Mouse (Mus musculus) heart, adult 2 months (tissue): ENCODE results near the gene Gm20388.

Experiments used
- CTCF ChIP-seq: fragments of 200-600 bp; IDR thresholded peaks from 2 replicates; pipeline ENCODE4 v1.8.1; 2022; ENCODE audit warnings: antibody characterized with exemption, mild to moderate bottlenecking, moderate library complexity
- POLR2A ChIP-seq: fragments of 200-500 bp; IDR thresholded peaks from 2 replicates; pipeline ENCODE4 v1.6.1; 2011; ENCODE audit warnings: mild to moderate bottlenecking, low read depth, low read length, control low read depth; ENCODE audit not compliant: insufficient read depth

DNA sequence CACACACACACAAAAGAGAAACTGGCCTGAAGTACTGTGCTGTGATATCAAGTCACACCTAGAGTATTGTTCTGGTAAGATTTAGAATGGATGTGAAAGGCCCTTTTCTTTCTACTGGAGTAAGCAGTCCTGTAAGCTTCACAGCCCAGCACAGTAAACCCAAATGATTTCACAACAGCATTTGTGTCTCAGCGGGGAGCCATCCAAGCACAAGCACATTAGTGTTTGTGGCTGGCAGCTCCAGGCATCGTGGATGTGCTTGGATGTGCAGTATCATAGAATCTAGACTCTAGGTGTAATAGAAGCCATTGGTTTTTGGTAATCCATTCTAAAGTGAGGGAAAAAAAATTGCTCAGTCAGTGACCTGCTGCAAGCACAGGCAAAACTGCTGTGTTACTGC, 28.7 kb downstream of the Gm20388 start:
- TF ChIP-seq CTCF (no peak), POLR2A (no peak)
